Mouse (Mus musculus) midbrain, embryonic 16.5 days (tissue): ENCODE results near the gene Fam227a. TPM values are rescaled to one million over a fixed set of nuclear protein-coding genes. Genes with fewer than 3 reads are reported as not detected.

Source experiments
- ATAC-seq: fragments of 200-750 bp; cut with Nextera tagmentation; 2 replicates; pipeline ENCODE4 v1.8.0; 2017; ENCODE audit warnings: moderate TSS enrichment
- H3K27ac ChIP-seq: fragments of 300-500 bp; sonication (generic); 2 replicates; pipeline ENCODE4 v1.5.1; 2014; ENCODE audit warnings: mild to moderate bottlenecking, low read length, mixed read lengths
- H3K27me3 ChIP-seq: fragments of 300-500 bp; sonication (generic); 2 replicates; pipeline ENCODE4 v1.6.1; 2014; ENCODE audit warnings: low read depth, low read length, mixed read lengths; ENCODE audit not compliant: control insufficient read depth, insufficient read depth
- H3K36me3 ChIP-seq: fragments of 300-500 bp; sonication (generic); 2 replicates; pipeline ENCODE4 v1.6.1; 2014; ENCODE audit warnings: mild to moderate bottlenecking, low read length, moderate library complexity, mixed read lengths; ENCODE audit not compliant: control insufficient read depth, insufficient read depth
- H3K4me1 ChIP-seq: fragments of 300-500 bp; sonication (generic); 2 replicates; pipeline ENCODE4 v1.6.1; 2014; ENCODE audit warnings: mild to moderate bottlenecking, low read length, mixed read lengths; ENCODE audit not compliant: control insufficient read depth, insufficient read depth
- H3K4me2 ChIP-seq: fragments of 300-500 bp; sonication (generic); 2 replicates; pipeline ENCODE4 v1.6.1; 2014; ENCODE audit warnings: mild to moderate bottlenecking, low read length, mixed read lengths
- H3K4me3 ChIP-seq: fragments of 300-500 bp; sonication (generic); 2 replicates; pipeline ENCODE4 v1.5.1; 2014; ENCODE audit warnings: low read depth, mild to moderate bottlenecking, low read length, moderate library complexity, mixed read lengths
- H3K9ac ChIP-seq: fragments of 300-500 bp; sonication (generic); 2 replicates; pipeline ENCODE4 v1.6.1; 2014; ENCODE audit warnings: low read depth, low read length, mixed read lengths
- H3K9me3 ChIP-seq: fragments of 300-500 bp; sonication (generic); replicated peaks from 2 replicates; pipeline ENCODE4 v1.6.1; 2014; ENCODE audit warnings: mild to moderate bottlenecking, low read length, mixed read lengths; ENCODE audit not compliant: control insufficient read depth, poor library complexity, severe bottlenecking
- WGBS: fragments of 180-500 bp; shearing (Covaris S2); extraction: QIAGEN DNeasy Blood & Tissue Kit; methylation state at CpG from one replicate; pipeline ENCODE4 v1.1.7; 2014; 5-methylcytosine and 5-hydroxymethylcytosine counted together
- polyA plus RNA-seq: library from polyadenylated mRNA; unstranded; fragments of >200 nt; fragmentation: Nextera tagmentation; extraction: Ambion mirVana; gene quantifications from 2 replicates; pipeline ENCODE4 v1.2.1, GENCODE M21; 2015

The Fam227a gene
- polyA plus RNA-seq, 1 experiment from 2014 or later = 4.0 TPM

- ATAC-seq = no peak
- Histone ChIP-seq H3K27ac (no peak overlapping the region), H3K4me2 (no peak overlapping the region), H3K9ac (no peak overlapping the region), H3K4me1 (peaks cover 26% of the 10 kb centered on the region), H3K9me3 (no peaks in the 10 kb centered on the region), H3K36me3 (no peaks in the 10 kb centered on the region), H3K4me3 (no peak overlapping the region), H3K27me3 (no peaks in the 10 kb centered on the region)
- WGBS = 93% methylated on average over 11 of the region's 11 CpGs
Observed at GRCm38 (mm10) chr15:79693740-79694139, 35.0 kb upstream of the Fam227a start.

- Histone ChIP-seq H3K4me1 (peaks cover 31% of the 10 kb centered on the region), H3K4me3 (no peak overlapping the region), H3K9ac (no peak overlapping the region), H3K36me3 (no peaks in the 10 kb centered on the region), H3K4me2 (peak overlapping the region; percentile 95; the same call in 1 of the 2 replicates), H3K27ac (no peak overlapping the region), H3K27me3 (no peaks in the 10 kb centered on the region), H3K9me3 (no peaks in the 10 kb centered on the region)
- no peak for ATAC-seq
- WGBS = 61% methylated on average over 5 of the region's 5 CpGs
Observed at GRCm38 (mm10) chr15:79692334-79692733, 33.6 kb upstream of the Fam227a start.

GRCm38 (mm10) chr15:79691023-79691508 is 32.3 kb upstream of the Fam227a start:
- H3K4me1 ChIP-seq = peaks cover 34% of the 10 kb centered on the region

GRCm38 (mm10) chr15:79690426-79691022 is 31.8 kb upstream of the Fam227a start, which contains the start of gene Gtpbp1:
Gene Gtpbp1, plus strand, starts transcription at chr15:79690845.
- under 1% methylated on average over 44 of the region's 45 CpGs for WGBS
- H3K36me3 ChIP-seq = no peaks in the 10 kb centered on the region
- ATAC-seq = peak; percentile 98
- H3K27ac ChIP-seq = peak within 1 kb of the TSS; percentile 89
- peak within 1 kb of the TSS; percentile 90 for H3K4me3 ChIP-seq
- peak within 1 kb of the TSS; percentile 95 for H3K4me2 ChIP-seq
- H3K9me3 ChIP-seq = no peaks in the 10 kb centered on the region
- H3K4me1 ChIP-seq = peaks cover 39% of the 10 kb centered on the region
- H3K27me3 ChIP-seq = no peaks in the 10 kb centered on the region
- peak within 1 kb of the TSS; percentile 90 for H3K9ac ChIP-seq

More at GRCm38 (mm10) chr15:79691023-79691508, 32.3 kb upstream of the Fam227a start:
- WGBS = under 1% methylated on average over 51 of the region's 53 CpGs
- ATAC-seq = peak; percentile 30
- no peaks in the 10 kb centered on the region for H3K27me3 ChIP-seq
- H3K27ac ChIP-seq = peak overlapping the region; percentile 89
- H3K9ac ChIP-seq = peak overlapping the region; percentile 90
- no peaks in the 10 kb centered on the region for H3K36me3 ChIP-seq
- peak overlapping the region; percentile 95 for H3K4me2 ChIP-seq
- H3K9me3 ChIP-seq = no peaks in the 10 kb centered on the region
- H3K4me3 ChIP-seq = peak overlapping the region; percentile 90

- WGBS = 15% methylated on average over 24 of the region's 24 CpGs
- H3K27me3 ChIP-seq = no peaks in the 10 kb centered on the region
- H3K4me3 ChIP-seq = peak overlapping the region; percentile 90
- H3K9me3 ChIP-seq = no peaks in the 10 kb centered on the region
- H3K4me1 ChIP-seq = peaks cover 46% of the 10 kb centered on the region
- ATAC-seq = no peak
- H3K4me2 ChIP-seq = peak overlapping the region; percentile 54
- no peak overlapping the region for H3K9ac ChIP-seq
- H3K36me3 ChIP-seq = no peaks in the 10 kb centered on the region
- no peak overlapping the region for H3K27ac ChIP-seq
Observed at GRCm38 (mm10) chr15:79689662-79690425, 31.1 kb upstream of the Fam227a start.

- Histone ChIP-seq H3K27me3 (no peaks in the 10 kb centered on the region), H3K9me3 (no peaks in the 10 kb centered on the region), H3K27ac (peak overlapping the region; percentile 95), H3K4me1 (peaks cover 59% of the 10 kb centered on the region), H3K9ac (peak overlapping the region; percentile 83), H3K4me2 (peak overlapping the region; percentile 71), H3K4me3 (peak overlapping the region; percentile 74), H3K36me3 (no peaks in the 10 kb centered on the region)
- ATAC-seq = no peak
- WGBS = 2% methylated on average over 8 of the region's 8 CpGs
Observed at GRCm38 (mm10) chr15:79688268-79688956, 29.7 kb upstream of the Fam227a start.

GRCm38 (mm10) chr15:79687646-79688267 is 29.0 kb upstream of the Fam227a start, which contains the start of gene Josd1:
Gene Josd1, minus strand, starts transcription at chr15:79687919.
- Histone ChIP-seq H3K27me3 (no peaks in the 10 kb centered on the region), H3K4me1 (peaks cover 59% of the 10 kb centered on the region), H3K4me3 (peak within 1 kb of the TSS; percentile 74), H3K27ac (peak within 1 kb of the TSS; percentile 95), H3K9me3 (no peaks in the 10 kb centered on the region), H3K4me2 (peak within 1 kb of the TSS; percentile 71), H3K9ac (peak within 1 kb of the TSS; percentile 83), H3K36me3 (no peaks in the 10 kb centered on the region)
- ATAC-seq = peak; percentile 55
- WGBS = under 1% methylated on average over 71 of the region's 72 CpGs

- no peaks in the 10 kb centered on the region for H3K9me3 ChIP-seq
- no peaks in the 10 kb centered on the region for H3K27me3 ChIP-seq
- H3K4me2 ChIP-seq = peak overlapping the region; percentile 71
- under 1% methylated on average over 21 of the region's 33 CpGs for WGBS
- no peak for ATAC-seq
- H3K4me1 ChIP-seq = peaks cover 58% of the 10 kb centered on the region
- H3K36me3 ChIP-seq = no peaks in the 10 kb centered on the region
- peak overlapping the region; percentile 95 for H3K27ac ChIP-seq
- H3K4me3 ChIP-seq = peak overlapping the region; percentile 74
- peak overlapping the region; percentile 83 for H3K9ac ChIP-seq
Observed at GRCm38 (mm10) chr15:79687175-79687574, 28.4 kb upstream of the Fam227a start.
